Mouse (Mus musculus) spleen, adult 2 months (tissue): ENCODE measurements at regions not wholly inside any gene's neighbourhood (a gene's known extent, or its start where the extent isn't known, plus 50 kb on each side); places are given as distances from the start of the nearest gene placed in this dataset.

ENCODE experiments used
- CTCF ChIP-seq: fragments of 200-500 bp; IDR thresholded peaks from 2 replicates; pipeline ENCODE4 v1.5.1; 2011; ENCODE audit warnings: mild to moderate bottlenecking, inconsistent platforms; ENCODE audit not compliant: insufficient read depth, insufficient read length, insufficient replicate concordance; ENCODE audit errors: extremely low read depth
- POLR2A ChIP-seq: fragments of 200-500 bp; IDR thresholded peaks from 2 replicates; pipeline ENCODE4 v1.6.1; 2011; ENCODE audit warnings: low read depth, low read length, inconsistent platforms

- TF ChIP-seq CTCF (no peak), POLR2A (no peak)
Measured at GRCm38 (mm10) chr5:112041285-112041684, 211.0 kb downstream of the Cryba4 start.
